Mouse (Mus musculus): ENCODE data around the gene Adam19. TPM values are rescaled to one million over a fixed set of nuclear protein-coding genes. Genes with fewer than 3 reads are reported as not detected.

Adam19 gene
- total RNA-seq, 2 experiments from 2014 or later: 0.46 to 0.49 TPM

GRCm38 (mm10) chr11:46095477-46096264 lies 39.9 kb downstream of the Adam19 start:
- ATAC-seq (replicated peaks; ENCODE audit: poor library complexity): no peak

- no peak for ATAC-seq (replicated peaks; ENCODE audit: poor library complexity)
These were observed 40.5 kb downstream of the Adam19 start for GRCm38 (mm10) chr11:46096265-46096649.

GRCm38 (mm10) chr11:46097062-46097461 lies 41.3 kb downstream of the Adam19 start:
- ATAC-seq (replicated peaks; ENCODE audit: poor library complexity): no peak

GRCm38 (mm10) chr11:46102107-46102506 lies 46.3 kb downstream of the Adam19 start:
- ATAC-seq (replicated peaks; ENCODE audit: poor library complexity): no peak

GRCm38 (mm10) chr11:46107046-46107445 lies 51.3 kb downstream of the Adam19 start:
- ATAC-seq (replicated peaks; ENCODE audit: poor library complexity): no peak

GRCm38 (mm10) chr11:46109206-46109605 lies 53.4 kb downstream of the Adam19 start:
- no peak for ATAC-seq (replicated peaks; ENCODE audit: poor library complexity)

- ATAC-seq (replicated peaks; ENCODE audit: poor library complexity): no peak
These were observed 54.6 kb downstream of the Adam19 start for GRCm38 (mm10) chr11:46110156-46110944.

- ATAC-seq (replicated peaks; ENCODE audit: poor library complexity): no peak
These were observed 55.1 kb downstream of the Adam19 start for GRCm38 (mm10) chr11:46110945-46111287.

GRCm38 (mm10) chr11:46113211-46113610 lies 57.4 kb downstream of the Adam19 start:
- no peak for ATAC-seq (replicated peaks; ENCODE audit: poor library complexity)

GRCm38 (mm10) chr11:46114221-46114620 lies 58.4 kb downstream of the Adam19 start:
- no peak for ATAC-seq (replicated peaks; ENCODE audit: poor library complexity)

- no peak for ATAC-seq (replicated peaks; ENCODE audit: poor library complexity)
These were observed 59.2 kb downstream of the Adam19 start for GRCm38 (mm10) chr11:46115011-46115410.

GRCm38 (mm10) chr11:46115411-46116173 lies 59.8 kb downstream of the Adam19 start:
- ATAC-seq (replicated peaks; ENCODE audit: poor library complexity): no peak

GRCm38 (mm10) chr11:46116510-46116909 lies 60.7 kb downstream of the Adam19 start:
- ATAC-seq (replicated peaks; ENCODE audit: poor library complexity): no peak

GRCm38 (mm10) chr11:46119624-46120023 lies 63.8 kb downstream of the Adam19 start:
- ATAC-seq (replicated peaks; ENCODE audit: poor library complexity): no peak

- ATAC-seq (replicated peaks; ENCODE audit: poor library complexity): no peak
These were observed 64.3 kb downstream of the Adam19 start for GRCm38 (mm10) chr11:46120084-46120483.

- ATAC-seq (replicated peaks; ENCODE audit: poor library complexity): no peak
These were observed 65.9 kb downstream of the Adam19 start for GRCm38 (mm10) chr11:46121666-46122065.

- ATAC-seq (replicated peaks; ENCODE audit: poor library complexity): peak; percentile 27; the same call in 1 of the 2 replicates
These were observed 67.1 kb downstream of the Adam19 start for GRCm38 (mm10) chr11:46122875-46123274.

- ATAC-seq (replicated peaks; ENCODE audit: poor library complexity): peak; percentile 65
These were observed 67.6 kb downstream of the Adam19 start for GRCm38 (mm10) chr11:46123328-46123866.

GRCm38 (mm10) chr11:46125093-46125834 lies 69.5 kb downstream of the Adam19 start:
- no peak for ATAC-seq (replicated peaks; ENCODE audit: poor library complexity)

GRCm38 (mm10) chr11:46125835-46126229 lies 70.0 kb downstream of the Adam19 start:
- no peak for ATAC-seq (replicated peaks; ENCODE audit: poor library complexity)

Measured in megakaryocyte progenitor cell, adult 5-6 weeks (primary cell).